Mouse (Mus musculus) brain, embryonic 14.5 days (tissue): Measurements from ENCODE around the gene Aftph.

ENCODE experiments used
- CTCF ChIP-seq: fragments of 200-500 bp; IDR thresholded peaks from 2 replicates; pipeline ENCODE4 v1.5.1; 2012; ENCODE audit warnings: inconsistent platforms, mild to moderate bottlenecking, moderate library complexity, borderline replicate concordance; ENCODE audit not compliant: insufficient read depth, insufficient read length; ENCODE audit errors: extremely low read depth
- POLR2A ChIP-seq: fragments of 200-500 bp; IDR thresholded peaks from 2 replicates; pipeline ENCODE4 v1.6.1; 2012; ENCODE audit warnings: mild to moderate bottlenecking, inconsistent platforms, borderline replicate concordance; ENCODE audit not compliant: poor library complexity, insufficient read depth, insufficient read length, severe bottlenecking; ENCODE audit errors: extremely low read depth

DNA sequence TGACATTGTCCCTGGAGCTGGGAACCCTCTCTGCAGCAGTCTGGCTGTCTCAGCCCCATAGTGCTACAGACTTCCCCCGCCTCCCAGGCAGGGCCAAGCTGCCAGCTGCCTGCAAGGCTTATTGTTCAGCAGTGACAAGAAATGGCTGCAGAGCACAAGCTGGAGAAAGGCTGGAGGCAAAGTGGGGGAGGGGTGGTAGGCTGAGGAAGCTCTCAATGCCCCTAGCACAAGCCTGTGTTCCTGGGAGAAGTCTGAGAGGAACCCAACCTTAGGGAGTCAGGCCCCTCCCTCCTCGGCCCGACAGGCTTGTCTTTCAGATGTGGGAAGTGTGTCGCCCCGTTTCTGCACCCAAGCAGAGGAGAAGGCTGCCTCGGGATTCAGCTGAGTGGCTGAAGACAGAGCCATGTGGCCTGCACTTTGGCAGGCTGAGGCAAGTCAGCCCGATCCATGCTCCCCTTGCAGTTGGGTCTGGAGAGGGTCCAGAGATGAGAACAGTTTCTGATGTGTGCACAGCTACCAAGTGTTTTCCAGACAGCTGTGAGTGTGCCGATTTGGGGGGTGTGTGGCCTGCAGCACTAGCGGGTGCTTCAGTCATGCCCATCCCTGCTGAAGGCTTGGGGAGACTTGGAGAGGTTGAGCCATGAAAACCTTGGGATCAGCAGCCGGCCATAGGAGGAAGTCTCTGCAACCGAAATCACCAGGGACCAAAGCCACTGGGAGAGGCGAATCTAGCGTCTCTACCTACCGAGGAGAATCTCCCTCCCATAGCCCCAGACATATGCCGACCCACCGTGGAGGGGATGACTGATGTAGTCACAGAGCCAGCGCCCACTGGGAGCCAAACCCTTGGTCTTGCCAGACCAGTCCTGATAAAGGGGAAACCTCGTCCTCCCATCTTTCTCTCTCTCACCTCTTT is 85.3 kb downstream of the Aftph start:
- TF ChIP-seq POLR2A (0 out of 2 replicates have a peak, but pooled peaks have one; percentile 16), CTCF (no peak)
